Mouse (Mus musculus): ENCODE results near the gene Kmt2c.
"Not testable (repeated sequence)": the region's sequence is repeated elsewhere in the genome, so short reads cannot be mapped to it uniquely, and the experiment has no call there.

The Kmt2c gene

GRCm38 (mm10) chr5:25224377-25224776 lies 274.2 kb downstream of the Kmt2c start:
- not testable (repeated sequence) for DNase-seq (ENCODE audit: low spot score in 2 of 2)

GRCm38 (mm10) chr5:25222752-25223702 lies 275.6 kb downstream of the Kmt2c start, which contains the start of gene E130116L18Rik:
Gene E130116L18Rik (minus strand): TSS chr5:25223153.
- peak; percentile 58 to 85 for DNase-seq (ENCODE audit: low spot score in 2 of 2)
